Mouse (Mus musculus): ENCODE measurements around the gene Kcng3. TPM values are rescaled to one million over a fixed set of nuclear protein-coding genes. Genes with fewer than 3 reads are reported as not detected.

Kcng3 gene
- not detected in 2 replicates for polyA plus RNA-seq (2015; fragmentation: Nextera tagmentation; extraction: Ambion mirVana)

DNA sequence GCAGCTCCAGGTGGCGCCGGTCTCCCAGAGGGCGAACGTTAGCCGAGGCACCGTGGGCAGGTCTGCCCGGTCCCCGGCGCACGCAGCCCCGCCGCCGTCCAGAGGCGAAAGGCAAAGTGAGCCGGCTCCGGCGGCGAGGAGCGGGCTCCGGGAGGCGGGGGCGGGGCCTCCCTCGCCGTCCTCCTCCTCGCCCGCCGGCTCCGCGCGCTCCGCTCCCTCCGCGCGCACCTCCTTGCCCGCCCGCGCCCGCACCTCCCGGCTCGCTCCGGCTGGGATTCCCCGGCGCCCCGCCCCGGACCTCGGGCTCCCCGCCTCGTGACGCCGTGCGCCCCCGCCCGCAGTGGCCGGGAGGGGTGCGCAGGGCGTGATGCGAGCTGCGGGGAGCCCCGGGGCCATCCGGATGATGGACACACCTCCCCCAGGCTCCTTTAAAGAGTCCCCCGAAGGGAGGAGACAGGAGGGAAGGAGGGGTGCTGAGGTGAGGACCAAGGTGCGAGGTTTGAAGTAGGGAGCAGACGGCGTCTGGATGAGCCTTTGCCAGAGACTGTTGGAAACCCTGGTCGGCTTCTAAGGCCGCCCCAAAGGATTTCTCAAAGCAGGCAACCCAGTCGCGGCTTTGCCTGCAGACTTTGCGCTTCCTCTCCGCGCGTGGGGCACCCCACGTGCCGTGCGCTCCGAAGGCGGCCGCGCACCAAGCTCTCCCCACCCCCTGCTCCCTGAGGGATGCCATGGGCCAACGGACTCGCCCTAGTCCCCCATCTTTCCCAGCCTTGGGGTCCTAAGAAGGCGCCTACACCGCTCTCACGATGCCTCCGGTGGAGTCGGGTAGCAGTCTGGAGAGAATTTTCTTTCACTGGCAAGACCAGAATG is at the start of gene Kcng3:
Kcng3 (minus strand) TSS at position 113 of the 870 bp plus-strand sequence.
- H3K27ac ChIP-seq (ENCODE audit: low read length), result no peak within 1 kb of the TSS
- peaks cover 21% of the 10 kb centered on the region for H3K4me1 ChIP-seq (ENCODE audit: control insufficient read depth, insufficient read depth, low read length)
- peak within 1 kb of the TSS; percentile 65 for H3K4me3 ChIP-seq (ENCODE audit: low read length)
- WGBS, result under 1% methylated on average over 82 of the region's 86 CpGs
- H3K36me3 ChIP-seq (ENCODE audit: control insufficient read depth, insufficient read depth), result no peaks in the 10 kb centered on the region
- peak within 1 kb of the TSS; percentile 73 for H3K4me2 ChIP-seq (ENCODE audit: low read depth, low read length)
- ATAC-seq (replicated peaks; ENCODE audit: extremely low read depth, insufficient read depth, low FRiP score), result peak; percentile 24
- peaks cover 56% of the 10 kb centered on the region for H3K27me3 ChIP-seq (ENCODE audit: control insufficient read depth, insufficient read depth, low read length)
- H3K9me3 ChIP-seq (replicated peaks; ENCODE audit: control insufficient read depth, low read length), result no peaks in the 10 kb centered on the region
- H3K9ac ChIP-seq (ENCODE audit: low read length), result peak within 1 kb of the TSS; percentile 57

DNA sequence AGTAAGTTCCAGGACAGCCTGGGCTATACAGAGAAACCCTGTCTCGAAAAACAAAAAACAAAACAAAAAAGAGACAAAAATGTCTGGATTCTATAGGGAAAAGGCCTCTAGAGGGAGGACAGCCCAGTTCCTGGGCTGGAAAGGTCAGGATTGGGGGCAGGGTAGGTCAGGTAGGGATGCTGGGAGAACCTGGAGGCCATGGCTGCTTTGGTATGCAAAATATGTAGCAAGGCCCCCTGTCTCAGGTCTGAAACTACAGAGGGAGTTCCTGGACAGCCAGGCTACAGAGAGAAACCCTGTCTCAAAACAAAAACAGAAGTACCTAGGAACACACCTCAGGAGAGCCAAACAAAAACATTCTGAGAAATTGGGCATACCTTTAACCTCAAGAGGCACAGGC is 45.7 kb upstream of the Kcng3 start:
- no peaks in the 10 kb centered on the region for H3K9me3 ChIP-seq (replicated peaks; ENCODE audit: control insufficient read depth, low read length)
- no peak overlapping the region for H3K9ac ChIP-seq (ENCODE audit: low read length)
- no peaks in the 10 kb centered on the region for H3K36me3 ChIP-seq (ENCODE audit: control insufficient read depth, insufficient read depth)
- H3K27me3 ChIP-seq (ENCODE audit: control insufficient read depth, insufficient read depth, low read length), result no peaks in the 10 kb centered on the region
- H3K4me2 ChIP-seq (ENCODE audit: low read depth, low read length), result no peak overlapping the region
- no peaks in the 10 kb centered on the region for H3K4me1 ChIP-seq (ENCODE audit: control insufficient read depth, insufficient read depth, low read length)
- WGBS, result 83% methylated on average over 1 of the region's 1 CpGs
- no peak overlapping the region for H3K27ac ChIP-seq (ENCODE audit: low read length)
- H3K4me3 ChIP-seq (ENCODE audit: low read length), result no peak overlapping the region
- no peak for ATAC-seq (replicated peaks; ENCODE audit: extremely low read depth, insufficient read depth, low FRiP score)

GRCm38 (mm10) chr17:83672685-83673084 is 41.0 kb upstream of the Kcng3 start:
- Histone ChIP-seq H3K4me2 (ENCODE audit: low read depth, low read length) (no peak overlapping the region), H3K4me3 (ENCODE audit: low read length) (no peak overlapping the region), H3K9me3 (replicated peaks; ENCODE audit: control insufficient read depth, low read length) (no peaks in the 10 kb centered on the region), H3K4me1 (ENCODE audit: control insufficient read depth, insufficient read depth, low read length) (no peaks in the 10 kb centered on the region), H3K27ac (ENCODE audit: low read length) (no peak overlapping the region), H3K36me3 (ENCODE audit: control insufficient read depth, insufficient read depth) (no peaks in the 10 kb centered on the region), H3K9ac (ENCODE audit: low read length) (no peak overlapping the region), H3K27me3 (ENCODE audit: control insufficient read depth, insufficient read depth, low read length) (no peaks in the 10 kb centered on the region)
- WGBS, result 75% methylated on average over 4 of the region's 4 CpGs
- no peak for ATAC-seq (replicated peaks; ENCODE audit: extremely low read depth, insufficient read depth, low FRiP score)

DNA sequence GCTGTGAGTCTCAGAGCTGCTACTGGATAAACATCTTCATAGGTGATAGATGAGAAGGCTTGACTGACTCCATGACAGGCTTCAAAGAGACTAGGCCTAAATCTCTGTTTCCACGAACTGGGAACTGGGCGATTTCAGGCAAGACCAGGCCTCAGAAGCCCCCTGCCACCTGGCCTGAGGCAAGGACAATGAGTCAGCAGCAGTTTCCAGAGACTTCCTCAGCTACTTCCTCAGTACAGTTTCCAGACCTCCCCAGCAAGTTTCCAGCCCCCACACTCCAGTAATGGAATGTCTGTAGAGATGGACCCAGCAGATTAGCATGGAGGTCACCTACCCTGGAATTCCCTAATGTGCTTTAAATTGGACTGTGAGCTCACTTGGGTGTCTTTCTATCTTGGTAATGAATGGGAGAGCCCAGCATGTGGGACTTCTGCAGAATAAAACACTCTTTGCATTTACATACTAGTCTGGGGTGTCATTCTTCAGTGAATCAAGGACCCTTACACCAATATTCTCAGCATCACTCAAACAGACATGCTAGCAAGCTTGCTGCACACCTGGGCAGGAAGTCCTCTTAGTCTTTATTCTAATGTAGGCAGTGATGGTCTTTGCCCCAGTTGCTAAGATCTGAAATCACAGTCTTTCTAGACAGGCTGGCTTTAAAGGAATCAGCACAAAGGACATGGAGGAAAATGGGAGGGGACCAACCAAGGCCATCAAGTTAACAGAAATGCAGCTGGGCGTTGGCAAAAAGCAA is 36.4 kb upstream of the Kcng3 start:
- Histone ChIP-seq H3K4me1 (ENCODE audit: control insufficient read depth, insufficient read depth, low read length) (no peaks in the 10 kb centered on the region), H3K9ac (ENCODE audit: low read length) (no peak overlapping the region), H3K4me2 (ENCODE audit: low read depth, low read length) (no peak overlapping the region), H3K36me3 (ENCODE audit: control insufficient read depth, insufficient read depth) (no peaks in the 10 kb centered on the region), H3K27ac (ENCODE audit: low read length) (no peak overlapping the region), H3K27me3 (ENCODE audit: control insufficient read depth, insufficient read depth, low read length) (no peaks in the 10 kb centered on the region), H3K4me3 (ENCODE audit: low read length) (no peak overlapping the region), H3K9me3 (replicated peaks; ENCODE audit: control insufficient read depth, low read length) (peaks cover 2% of the 10 kb centered on the region; the same call in 1 of the 2 replicates)
- 83% methylated on average over 3 of the region's 3 CpGs for WGBS
- no peak for ATAC-seq (replicated peaks; ENCODE audit: extremely low read depth, insufficient read depth, low FRiP score)

- Histone ChIP-seq H3K4me1 (ENCODE audit: control insufficient read depth, insufficient read depth, low read length) (no peaks in the 10 kb centered on the region), H3K4me3 (ENCODE audit: low read length) (no peak overlapping the region), H3K27ac (ENCODE audit: low read length) (no peak overlapping the region), H3K36me3 (ENCODE audit: control insufficient read depth, insufficient read depth) (no peaks in the 10 kb centered on the region), H3K27me3 (ENCODE audit: control insufficient read depth, insufficient read depth, low read length) (no peaks in the 10 kb centered on the region), H3K9me3 (replicated peaks; ENCODE audit: control insufficient read depth, low read length) (peaks cover 4% of the 10 kb centered on the region; the same call in 1 of the 2 replicates), H3K9ac (ENCODE audit: low read length) (no peak overlapping the region), H3K4me2 (ENCODE audit: low read depth, low read length) (peak overlapping the region; percentile 9; the same call in 1 of the 2 replicates)
- 0 out of 2 replicates have a peak, but pooled peaks have one; percentile 32 for ATAC-seq (replicated peaks; ENCODE audit: extremely low read depth, insufficient read depth, low FRiP score)
- 44% methylated on average over 13 of the region's 13 CpGs for WGBS
Observed at GRCm38 (mm10) chr17:83666597-83667287, 35.0 kb upstream of the Kcng3 start.

DNA sequence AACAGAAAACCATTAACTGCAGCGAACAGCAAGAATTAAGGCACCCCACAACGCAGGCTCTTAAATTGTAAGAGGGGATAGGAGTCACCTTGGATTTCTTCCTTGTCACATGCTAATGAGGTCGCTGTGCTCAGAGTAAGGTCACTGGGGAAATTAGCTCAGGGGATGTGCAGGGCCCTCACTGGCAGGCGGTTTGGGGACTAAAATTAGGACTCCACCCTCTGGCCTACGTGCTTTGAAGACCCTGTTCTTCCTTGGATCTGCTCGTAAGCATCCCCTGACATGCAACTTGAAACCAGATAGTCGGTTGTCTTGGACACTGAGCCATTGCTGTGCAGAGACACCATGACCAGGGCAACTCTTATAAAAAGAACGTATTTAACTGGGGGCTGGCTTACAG is 33.1 kb upstream of the Kcng3 start:
- H3K4me2 ChIP-seq (ENCODE audit: low read depth, low read length), result no peak overlapping the region
- no peaks in the 10 kb centered on the region for H3K36me3 ChIP-seq (ENCODE audit: control insufficient read depth, insufficient read depth)
- H3K9me3 ChIP-seq (replicated peaks; ENCODE audit: control insufficient read depth, low read length), result peaks cover 5% of the 10 kb centered on the region; the same call in 1 of the 2 replicates
- no peaks in the 10 kb centered on the region for H3K27me3 ChIP-seq (ENCODE audit: control insufficient read depth, insufficient read depth, low read length)
- no peak for ATAC-seq (replicated peaks; ENCODE audit: extremely low read depth, insufficient read depth, low FRiP score)
- no peak overlapping the region for H3K27ac ChIP-seq (ENCODE audit: low read length)
- H3K4me3 ChIP-seq (ENCODE audit: low read length), result no peak overlapping the region
- 53% methylated on average over 8 of the region's 8 CpGs for WGBS
- no peaks in the 10 kb centered on the region for H3K4me1 ChIP-seq (ENCODE audit: control insufficient read depth, insufficient read depth, low read length)
- H3K9ac ChIP-seq (ENCODE audit: low read length), result no peak overlapping the region

- Histone ChIP-seq H3K4me3 (ENCODE audit: low read length) (no peak overlapping the region), H3K36me3 (ENCODE audit: control insufficient read depth, insufficient read depth) (no peaks in the 10 kb centered on the region), H3K9me3 (replicated peaks; ENCODE audit: control insufficient read depth, low read length) (peaks cover 5% of the 10 kb centered on the region; the same call in 1 of the 2 replicates), H3K27ac (ENCODE audit: low read length) (no peak overlapping the region), H3K4me2 (ENCODE audit: low read depth, low read length) (no peak overlapping the region), H3K9ac (ENCODE audit: low read length) (no peak overlapping the region), H3K4me1 (ENCODE audit: control insufficient read depth, insufficient read depth, low read length) (no peaks in the 10 kb centered on the region), H3K27me3 (ENCODE audit: control insufficient read depth, insufficient read depth, low read length) (no peaks in the 10 kb centered on the region)
- no peak for ATAC-seq (replicated peaks; ENCODE audit: extremely low read depth, insufficient read depth, low FRiP score)
- 49% methylated on average over 1 of the region's 1 CpGs for WGBS
Observed at GRCm38 (mm10) chr17:83658943-83659342, 27.2 kb upstream of the Kcng3 start.

- H3K9ac ChIP-seq (ENCODE audit: low read length), result no peak overlapping the region
- ATAC-seq (replicated peaks; ENCODE audit: extremely low read depth, insufficient read depth, low FRiP score), result no peak
- H3K4me1 ChIP-seq (ENCODE audit: control insufficient read depth, insufficient read depth, low read length), result no peaks in the 10 kb centered on the region
- H3K27ac ChIP-seq (ENCODE audit: low read length), result no peak overlapping the region
- H3K9me3 ChIP-seq (replicated peaks; ENCODE audit: control insufficient read depth, low read length), result 0 out of 2 replicates have a peak, but pooled peaks cover 2% of the 10 kb centered on the region
- H3K4me3 ChIP-seq (ENCODE audit: low read length), result no peak overlapping the region
- WGBS, result 84% methylated on average over 9 of the region's 9 CpGs
- H3K4me2 ChIP-seq (ENCODE audit: low read depth, low read length), result no peak overlapping the region
- no peaks in the 10 kb centered on the region for H3K36me3 ChIP-seq (ENCODE audit: control insufficient read depth, insufficient read depth)
- no peaks in the 10 kb centered on the region for H3K27me3 ChIP-seq (ENCODE audit: control insufficient read depth, insufficient read depth, low read length)
Observed at GRCm38 (mm10) chr17:83657375-83657774, 25.7 kb upstream of the Kcng3 start.

All from heart, embryonic 16.5 days (tissue).